Mouse (Mus musculus): ENCODE data around the gene Zfp950. TPM values are rescaled to one million over a fixed set of nuclear protein-coding genes. Genes with fewer than 3 reads are reported as not detected.
A peak's percentile ranks its signal among the peaks of the same experiment; 100 is the strongest.

Zfp950 gene
- total RNA-seq, 2 experiments from 2014 or later = 7.6 to 9.5 TPM

GRCm38 (mm10) chr19:61064386-61064785, 76.3 kb downstream of the Zfp950 start:
- intact Hi-C loops (cut with DNase I) = loop anchor here (1.0 kb wide), 1 partner anchor 175 kb away; the partner anchor contains the start of gene Grk5
- DNase-seq = no peak

GRCm38 (mm10) chr19:61057581-61057980, 83.1 kb downstream of the Zfp950 start:
- DNase-seq = peak in 1 of 2 experiments; percentile 32
- intact Hi-C loops (cut with DNase I) = loop anchor here (10.0 kb wide), 1 partner anchor 103 kb away; no protein-coding TSS in a partner anchor

GRCm38 (mm10) chr19:61056783-61057410, 83.7 kb downstream of the Zfp950 start:
- no peak for DNase-seq
- intact Hi-C loops (cut with DNase I) = loop anchor here (10.0 kb wide), 1 partner anchor 102 kb away; no protein-coding TSS in a partner anchor

GRCm38 (mm10) chr19:61052786-61053185, 87.9 kb downstream of the Zfp950 start:
- no peak for DNase-seq
- intact Hi-C loops (cut with DNase I) = loop anchor here (10.0 kb wide), 1 partner anchor 98 kb away; no protein-coding TSS in a partner anchor

GRCm38 (mm10) chr19:61052008-61052407, 88.6 kb downstream of the Zfp950 start:
- intact Hi-C loops (cut with DNase I) = loop anchor here (10.0 kb wide), 1 partner anchor 97 kb away; no protein-coding TSS in a partner anchor
- no peak for DNase-seq

GRCm38 (mm10) chr19:61051151-61051550, 89.5 kb downstream of the Zfp950 start:
- no peak for DNase-seq
- intact Hi-C loops (cut with DNase I) = loop anchor here (10.0 kb wide), 1 partner anchor 96 kb away; no protein-coding TSS in a partner anchor

GRCm38 (mm10) chr19:61049413-61049812, 91.2 kb downstream of the Zfp950 start:
- no peak for DNase-seq
- intact Hi-C loops (cut with DNase I) = no loop called here

- no peak for DNase-seq
- intact Hi-C loops (cut with DNase I) = no loop called here
Observed at GRCm38 (mm10) chr19:61048646-61049045, 92.0 kb downstream of the Zfp950 start.

GRCm38 (mm10) chr19:61039151-61039550, 101.5 kb downstream of the Zfp950 start:
- intact Hi-C loops (cut with DNase I) = no loop called here
- DNase-seq = no peak

GRCm38 (mm10) chr19:61031570-61031969, 109.1 kb downstream of the Zfp950 start:
- intact Hi-C loops (cut with DNase I) = no loop called here
- DNase-seq = no peak

- intact Hi-C loops (cut with DNase I) = no loop called here
- DNase-seq = no peak
Observed at GRCm38 (mm10) chr19:61021939-61022566, 118.6 kb downstream of the Zfp950 start.

- no peak for DNase-seq
- intact Hi-C loops (cut with DNase I) = no loop called here
Observed at GRCm38 (mm10) chr19:61021502-61021901, 119.1 kb downstream of the Zfp950 start.

- intact Hi-C loops (cut with DNase I) = no loop called here
- no peak for DNase-seq
Observed at GRCm38 (mm10) chr19:61017477-61018266, 123.0 kb downstream of the Zfp950 start.

- intact Hi-C loops (cut with DNase I) = loop anchor here (5.0 kb wide), 1 partner anchor 67 kb away; no protein-coding TSS in a partner anchor
- DNase-seq = no peak
Observed at GRCm38 (mm10) chr19:61009266-61009665, 131.4 kb downstream of the Zfp950 start.

Other genes with a start within 250 kb of the Zfp950 start
- gene Gm7102, start 35.5 kb upstream of the Zfp950 start, total RNA-seq (2021) = not detected
- not detected for gene Gm6020, start 43.0 kb upstream of the Zfp950 start, total RNA-seq (2021)
- gene Csf2ra, start 87.6 kb upstream of the Zfp950 start, total RNA-seq (2021) = 1 to 10 TPM; 6.7 to 8.1 TPM
- gene Gm21060, start 156.2 kb upstream of the Zfp950 start, total RNA-seq (2021) = not detected

All from heart, postnatal 36 days (tissue).